ENCODE assay signal across 9 mouse cellular contexts in the genomic region with DNA sequence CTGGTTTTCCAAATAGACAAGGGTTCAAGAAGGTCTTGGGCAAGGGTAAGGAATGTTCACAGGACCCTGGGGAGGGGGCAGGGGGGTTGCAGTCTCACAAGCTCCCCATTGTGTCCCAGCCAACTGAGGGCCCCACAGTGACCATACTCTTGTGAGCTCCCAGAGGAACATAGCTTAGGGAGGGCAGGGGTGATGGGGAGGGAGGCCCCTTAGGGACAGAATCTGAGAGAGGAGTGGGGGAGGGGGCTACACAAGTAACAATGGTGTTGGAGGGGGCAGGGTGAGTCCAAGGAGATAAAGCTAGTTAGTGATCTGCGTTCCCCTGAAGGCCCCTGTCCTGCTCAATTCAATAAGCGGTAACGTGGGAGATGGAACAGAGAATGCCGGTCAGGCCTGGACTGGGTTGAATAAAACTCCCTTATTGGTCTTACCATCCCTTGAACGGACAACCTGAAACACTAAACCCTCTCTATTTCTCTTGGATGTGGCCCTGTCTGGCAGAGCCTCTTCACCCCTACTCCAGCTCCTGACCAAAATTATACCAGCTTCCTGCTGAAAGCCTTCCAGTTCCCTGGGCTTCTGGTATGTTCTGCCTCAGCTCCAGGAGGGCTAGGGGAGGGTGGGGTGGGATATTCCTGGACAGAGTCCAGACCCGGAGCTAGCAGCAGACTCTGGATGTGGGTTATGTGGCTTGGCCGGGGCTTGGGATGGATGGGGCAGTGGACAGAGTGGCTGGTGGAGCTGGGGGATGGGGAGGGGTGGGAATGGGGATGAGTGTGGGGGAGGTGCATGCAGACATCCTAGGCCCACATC. TPM values are rescaled to one million over a fixed set of nuclear protein-coding genes. Genes with fewer than 3 reads are reported as not detected.
DNase-seq lines count a peak whose midpoint lies in the region; ATAC-seq and TF ChIP-seq lines count a peak whose summit lies in the region.
"Had no signal": no experiment of that assay in that cellular context is flagged by ENCODE, and none has a peak within 500 bp of the region (broad histone marks: within the 10 kb centered on the region; RNA-seq: fewer than 3 reads in every experiment).

No protein-coding gene starts in this region.

- ATAC-seq in midbrain, postnatal 0 days (ENCODE audit: low FRiP score), result no peak; the same call in 1 of the 2 replicates
- ATAC-seq in forebrain, embryonic 13.5 days, result no peak
- peak; percentile 56 for ATAC-seq in midbrain, embryonic 11.5 days (ENCODE audit: low FRiP score)

- peak overlapping the region; percentile 91 for H3K27ac ChIP-seq in midbrain, embryonic 10.5 days (replicated peaks)
- H3K27ac ChIP-seq in midbrain, postnatal 0 days (ENCODE audit: low read depth, low read length), result no peak overlapping the region
- peak overlapping the region; percentile 26; the same call in 1 of the 2 replicates for H3K27ac ChIP-seq in forebrain, embryonic 13.5 days
- H3K27ac ChIP-seq in midbrain, embryonic 11.5 days (ENCODE audit: low read depth, low read length), result peak overlapping the region; percentile 91

- H3K4me2 ChIP-seq in midbrain, postnatal 0 days (ENCODE audit: low read depth, low read length, poor library complexity, severe bottlenecking), result no peak overlapping the region
- no peak overlapping the region for H3K4me2 ChIP-seq in forebrain, embryonic 13.5 days
- peak overlapping the region; percentile 13; the same call in 1 of the 2 replicates for H3K4me2 ChIP-seq in midbrain, embryonic 11.5 days

- DNase-seq in midbrain, embryonic 10.5 days (ENCODE audit: low spot score), result peak; percentile 77
- no peak for DNase-seq in midbrain, postnatal 0 days (ENCODE audit: low spot score)
- DNase-seq in midbrain, embryonic 11.5 days (ENCODE audit: low spot score, missing footprints), result peak; percentile 94
- no peak for DNase-seq in spleen, adult 18-20 months
- no peak for DNase-seq in left cerebral cortex, postnatal 10 days (ENCODE audit: extremely low spot score in 1 of 2, low spot score in 2 of 2)
- DNase-seq in adrenal gland, postnatal 36 days, result no peak
- DNase-seq: cerebellum, adult 11-12 months had no signal

- H3K4me3 ChIP-seq in midbrain, embryonic 10.5 days, result peak overlapping the region; percentile 38
- H3K4me3 ChIP-seq in midbrain, postnatal 0 days (ENCODE audit: low read depth, low read length), result no peak overlapping the region
- H3K4me3 ChIP-seq in forebrain, embryonic 13.5 days, result no peak overlapping the region
- H3K4me3 ChIP-seq in midbrain, embryonic 11.5 days (ENCODE audit: low read depth, low read length), result no peak overlapping the region
- H3K4me3 ChIP-seq: myocyte had no signal

- no peak for TF ChIP-seq CTCF in midbrain, postnatal 0 days (IDR thresholded peaks at IDR 0.05)

- peaks cover 2% of the 10 kb centered on the region; the same call in 1 of the 2 replicates for H3K36me3 ChIP-seq in midbrain, embryonic 10.5 days
- no peaks in the 10 kb centered on the region for H3K36me3 ChIP-seq in midbrain, postnatal 0 days (ENCODE audit: insufficient read depth, low read length)
- no peaks in the 10 kb centered on the region for H3K36me3 ChIP-seq in forebrain, embryonic 13.5 days (ENCODE audit: poor library complexity, severe bottlenecking)
- H3K36me3 ChIP-seq in midbrain, embryonic 11.5 days (ENCODE audit: control insufficient read depth, insufficient read depth, low read length), result no peaks in the 10 kb centered on the region

- H3K9me3 ChIP-seq in midbrain, embryonic 10.5 days (replicated peaks), result no peaks in the 10 kb centered on the region
- H3K9me3 ChIP-seq in midbrain, postnatal 0 days (ENCODE audit: low read length), result no peaks in the 10 kb centered on the region
- H3K9me3 ChIP-seq in forebrain, embryonic 13.5 days (replicated peaks), result no peaks in the 10 kb centered on the region
- no peaks in the 10 kb centered on the region for H3K9me3 ChIP-seq in midbrain, embryonic 11.5 days (ENCODE audit: control insufficient read depth, low read length)

- intact Hi-C loops in left cerebral cortex, postnatal 10 days (cut with DNase I), result no loop called here

- 17% methylated on average over 7 of the region's 7 CpGs for WGBS in midbrain, embryonic 10.5 days
- 25% methylated on average over 7 of the region's 7 CpGs for WGBS in midbrain, postnatal 0 days
- 14% methylated on average over 7 of the region's 7 CpGs for WGBS in forebrain, embryonic 13.5 days
- 10% methylated on average over 7 of the region's 7 CpGs for WGBS in midbrain, embryonic 11.5 days

- no peak overlapping the region for H3K9ac ChIP-seq in midbrain, postnatal 0 days (replicated peaks; ENCODE audit: low read length, poor library complexity, severe bottlenecking)
- H3K9ac ChIP-seq in forebrain, embryonic 13.5 days, result no peak overlapping the region
- H3K9ac ChIP-seq in midbrain, embryonic 11.5 days (ENCODE audit: low read length), result no peak overlapping the region

- peaks cover 100% of the 10 kb centered on the region for H3K4me1 ChIP-seq in midbrain, embryonic 10.5 days
- H3K4me1 ChIP-seq in midbrain, postnatal 0 days (ENCODE audit: insufficient read depth, low read length), result peaks cover 29% of the 10 kb centered on the region
- peaks cover 94% of the 10 kb centered on the region for H3K4me1 ChIP-seq in forebrain, embryonic 13.5 days
- peaks cover 88% of the 10 kb centered on the region for H3K4me1 ChIP-seq in midbrain, embryonic 11.5 days (ENCODE audit: control insufficient read depth, insufficient read depth, low read length)

- no peaks in the 10 kb centered on the region for H3K27me3 ChIP-seq in midbrain, embryonic 10.5 days (ENCODE audit: low read depth, poor library complexity, severe bottlenecking)
- no peaks in the 10 kb centered on the region for H3K27me3 ChIP-seq in midbrain, postnatal 0 days (ENCODE audit: insufficient read depth, low read length)
- H3K27me3 ChIP-seq in forebrain, embryonic 13.5 days, result no peaks in the 10 kb centered on the region
- H3K27me3 ChIP-seq in midbrain, embryonic 11.5 days (ENCODE audit: control insufficient read depth, insufficient read depth, low read length), result no peaks in the 10 kb centered on the region

RNA-seq across cellular contexts. Expression of gene Tspan18, which starts 50.6 kb away (rescaled TPM):
- polyA plus RNA-seq in midbrain, embryonic 10.5 days (2016; fragmentation: Nextera tagmentation; extraction: Ambion mirVana), result 45.0 and 48.4 TPM in 2 replicates
- 19.8 and 21.5 TPM in 2 replicates for total RNA-seq in midbrain, postnatal 0 days (2014; rRNA removed)
- polyA plus RNA-seq in midbrain, postnatal 0 days (2015; fragmentation: Nextera tagmentation; extraction: Ambion mirVana), result 13.2 and 16.5 TPM in 2 replicates
- polyA plus RNA-seq in forebrain, embryonic 13.5 days (2015; fragmentation: Nextera tagmentation; extraction: Ambion mirVana), result 22.2 and 26.5 TPM in 2 replicates
- polyA plus RNA-seq in midbrain, embryonic 11.5 days (2014; fragmentation: Nextera tagmentation; extraction: Ambion mirVana), result 47.9 and 48.7 TPM in 2 replicates
- total RNA-seq in left cerebral cortex, postnatal 10 days (2021), result 1 to 10 TPM; 5.6 to 6.0 TPM
- total RNA-seq in adrenal gland, postnatal 36 days (2021), result 10 to 100 TPM; 49.7 to 59.4 TPM

Comparison
In these comparisons a context has a peak if more than half of its experiments do, and no peak if none do; other contexts are left out.
1. DNase-seq: peak in midbrain, embryonic 10.5 days (single experiment) and midbrain, embryonic 11.5 days (single experiment); none in midbrain, postnatal 0 days (single experiment), spleen, adult 18-20 months (0 of 2), left cerebral cortex, postnatal 10 days (0 of 2) and adrenal gland, postnatal 36 days (0 of 2).